Mouse (Mus musculus) forebrain, embryonic 10.5 days (tissue): ENCODE data around the gene Usp36. TPM values are rescaled to one million over a fixed set of nuclear protein-coding genes. Genes with fewer than 3 reads are reported as not detected.
"Not testable (repeated sequence)": the region's sequence is repeated elsewhere in the genome, so short reads cannot be mapped to it uniquely, and the experiment has no call there.

ENCODE experiments used
- DNase-seq: peaks from one replicate; pipeline ENCODE4 v3.0.0-alpha.2; 2017; ENCODE audit warnings: low spot score; ENCODE audit errors: extremely low spot score
- H3K27ac ChIP-seq: fragments of 300-500 bp; sonication (generic); 2 replicates; pipeline ENCODE4 v1.5.1; 2016; ENCODE audit warnings: mild to moderate bottlenecking
- H3K27me3 ChIP-seq: fragments of 300-500 bp; sonication (generic); 2 replicates; pipeline ENCODE4 v1.6.1; 2016; ENCODE audit warnings: mild to moderate bottlenecking; ENCODE audit not compliant: poor library complexity, severe bottlenecking
- H3K36me3 ChIP-seq: fragments of 300-500 bp; sonication (generic); replicated peaks from 2 replicates; pipeline ENCODE4 v1.6.1; 2016; ENCODE audit warnings: mild to moderate bottlenecking, moderate library complexity
- H3K4me1 ChIP-seq: fragments of 300-500 bp; sonication (generic); 2 replicates; pipeline ENCODE4 v1.6.1; 2016
- H3K4me3 ChIP-seq: fragments of 300-500 bp; sonication (generic); 2 replicates; pipeline ENCODE4 v1.5.1; 2016; ENCODE audit warnings: mild to moderate bottlenecking, moderate library complexity
- H3K9me3 ChIP-seq: fragments of 300-500 bp; sonication (generic); 2 replicates; pipeline ENCODE4 v1.6.1; 2016; ENCODE audit warnings: mild to moderate bottlenecking, moderate library complexity
- WGBS: fragments of 180-500 bp; shearing (Covaris S2); methylation state at CpG from one replicate; pipeline ENCODE4 v1.1.7; 2016; 5-methylcytosine and 5-hydroxymethylcytosine counted together
- polyA plus RNA-seq: library from polyadenylated mRNA; unstranded; fragments of >200 nt; fragmentation: Nextera tagmentation; extraction: Ambion mirVana; gene quantifications from 2 replicates; pipeline ENCODE4 v1.2.1, GENCODE M21; 2016

The Usp36 gene
- polyA plus RNA-seq, 1 experiment from 2014 or later, result 22.9 TPM

GRCm38 (mm10) chr11:118322647-118323046, 32.6 kb upstream of the Usp36 start:
- H3K27ac ChIP-seq, result no peak overlapping the region
- peaks cover 32% of the 10 kb centered on the region for H3K36me3 ChIP-seq
- peaks cover 46% of the 10 kb centered on the region for H3K4me1 ChIP-seq
- H3K9me3 ChIP-seq, result no peaks in the 10 kb centered on the region
- no peaks in the 10 kb centered on the region for H3K27me3 ChIP-seq
- 77% methylated on average over 3 of the region's 3 CpGs for WGBS
- no peak for DNase-seq
- H3K4me3 ChIP-seq, result no peak overlapping the region

- 72% methylated on average over 4 of the region's 4 CpGs for WGBS
- Histone ChIP-seq H3K9me3 (no peaks in the 10 kb centered on the region), H3K36me3 (peaks cover 27% of the 10 kb centered on the region), H3K4me1 (peaks cover 39% of the 10 kb centered on the region), H3K4me3 (no peak overlapping the region), H3K27me3 (no peaks in the 10 kb centered on the region), H3K27ac (no peak overlapping the region; the same call in 1 of the 2 replicates)
- DNase-seq, result no peak
Measured at GRCm38 (mm10) chr11:118321971-118322370, 31.9 kb upstream of the Usp36 start.

- 88% methylated on average over 7 of the region's 7 CpGs for WGBS
Measured at GRCm38 (mm10) chr11:118321500-118321899, 31.5 kb upstream of the Usp36 start.

GRCm38 (mm10) chr11:118318678-118319077, 28.6 kb upstream of the Usp36 start:
- WGBS, result 62% methylated on average over 5 of the region's 5 CpGs
- H3K4me1 ChIP-seq, result peaks cover 14% of the 10 kb centered on the region; the same call in 1 of the 2 replicates
- H3K9me3 ChIP-seq, result no peaks in the 10 kb centered on the region
- H3K27ac ChIP-seq, result no peak overlapping the region
- H3K27me3 ChIP-seq, result no peaks in the 10 kb centered on the region
- DNase-seq, result no peak
- H3K36me3 ChIP-seq, result peaks cover 55% of the 10 kb centered on the region
- H3K4me3 ChIP-seq, result no peak overlapping the region

More at GRCm38 (mm10) chr11:118321500-118321899, 31.5 kb upstream of the Usp36 start:
- Histone ChIP-seq H3K36me3 (peaks cover 32% of the 10 kb centered on the region), H3K4me1 (peaks cover 34% of the 10 kb centered on the region), H3K27me3 (no peaks in the 10 kb centered on the region), H3K27ac (no peak overlapping the region; the same call in 1 of the 2 replicates), H3K9me3 (no peaks in the 10 kb centered on the region), H3K4me3 (no peak overlapping the region)
- DNase-seq, result no peak

GRCm38 (mm10) chr11:118317129-118317528, 27.1 kb upstream of the Usp36 start:
- Histone ChIP-seq H3K27me3 (no peaks in the 10 kb centered on the region), H3K27ac (no peak overlapping the region), H3K4me1 (peaks cover 9% of the 10 kb centered on the region; the same call in 1 of the 2 replicates), H3K9me3 (no peaks in the 10 kb centered on the region), H3K4me3 (no peak overlapping the region), H3K36me3 (peaks cover 70% of the 10 kb centered on the region)
- 33% methylated on average over 7 of the region's 7 CpGs for WGBS
- DNase-seq, result peak; percentile 29

- H3K4me1 ChIP-seq, result 0 out of 2 replicates have a peak, but pooled peaks cover 1% of the 10 kb centered on the region
- WGBS, result 89% methylated on average over 8 of the region's 8 CpGs
- no peaks in the 10 kb centered on the region for H3K9me3 ChIP-seq
- no peaks in the 10 kb centered on the region for H3K27me3 ChIP-seq
- H3K36me3 ChIP-seq, result peaks cover 78% of the 10 kb centered on the region
- H3K4me3 ChIP-seq, result no peak overlapping the region
- H3K27ac ChIP-seq, result no peak overlapping the region
- DNase-seq, result no peak
Measured at GRCm38 (mm10) chr11:118316231-118316806, 26.3 kb upstream of the Usp36 start.

- 85% methylated on average over 6 of the region's 6 CpGs for WGBS
- Histone ChIP-seq H3K36me3 (peaks cover 91% of the 10 kb centered on the region), H3K9me3 (peaks cover 16% of the 10 kb centered on the region; the same call in 1 of the 2 replicates)
Measured at GRCm38 (mm10) chr11:118312132-118312723, 22.2 kb upstream of the Usp36 start.

GRCm38 (mm10) chr11:118307962-118308361, 17.9 kb upstream of the Usp36 start:
- not testable (repeated sequence) for H3K27ac ChIP-seq, H3K4me1 ChIP-seq, H3K4me3 ChIP-seq, H3K27me3 ChIP-seq, DNase-seq
- Histone ChIP-seq H3K36me3 (peaks cover 84% of the 10 kb centered on the region), H3K9me3 (peaks cover 18% of the 10 kb centered on the region; the same call in 1 of the 2 replicates)
- 91% methylated on average over 2 of the region's 2 CpGs for WGBS

More at GRCm38 (mm10) chr11:118312132-118312723, 22.2 kb upstream of the Usp36 start:
- no peak for DNase-seq
- Histone ChIP-seq H3K27ac (no peak overlapping the region), H3K4me3 (no peak overlapping the region), H3K4me1 (no peaks in the 10 kb centered on the region), H3K27me3 (no peaks in the 10 kb centered on the region)

GRCm38 (mm10) chr11:118303959-118304358, 13.9 kb upstream of the Usp36 start:
- not testable (repeated sequence) for H3K4me1 ChIP-seq, H3K4me3 ChIP-seq, H3K27ac ChIP-seq, H3K27me3 ChIP-seq, DNase-seq
- Histone ChIP-seq H3K9me3 (peaks cover 16% of the 10 kb centered on the region; the same call in 1 of the 2 replicates), H3K36me3 (peaks cover 56% of the 10 kb centered on the region)
- 91% methylated on average over 4 of the region's 4 CpGs for WGBS

- Histone ChIP-seq H3K4me3 (no peak overlapping the region), H3K36me3 (peaks cover 21% of the 10 kb centered on the region), H3K27ac (no peak overlapping the region), H3K9me3 (no peaks in the 10 kb centered on the region), H3K4me1 (peaks cover 3% of the 10 kb centered on the region; the same call in 1 of the 2 replicates), H3K27me3 (no peaks in the 10 kb centered on the region)
- WGBS, result 73% methylated on average over 2 of the region's 2 CpGs
- DNase-seq, result no peak
Measured at GRCm38 (mm10) chr11:118298810-118299209, 8.8 kb upstream of the Usp36 start.

- Histone ChIP-seq H3K9me3 (no peaks in the 10 kb centered on the region), H3K36me3 (peaks cover 12% of the 10 kb centered on the region), H3K27ac (no peak overlapping the region), H3K4me3 (no peak overlapping the region), H3K4me1 (peaks cover 3% of the 10 kb centered on the region; the same call in 1 of the 2 replicates), H3K27me3 (no peaks in the 10 kb centered on the region)
- WGBS, result 80% methylated on average over 3 of the region's 3 CpGs
- DNase-seq, result no peak
Measured at GRCm38 (mm10) chr11:118297967-118298366, 7.9 kb upstream of the Usp36 start.

- no peaks in the 10 kb centered on the region for H3K27me3 ChIP-seq
- no peak for DNase-seq
- H3K4me3 ChIP-seq, result no peak overlapping the region
- peaks cover 15% of the 10 kb centered on the region for H3K4me1 ChIP-seq
- H3K27ac ChIP-seq, result no peak overlapping the region
- no peaks in the 10 kb centered on the region for H3K36me3 ChIP-seq
- no peaks in the 10 kb centered on the region for H3K9me3 ChIP-seq
- 81% methylated on average over 2 of the region's 2 CpGs for WGBS
Measured at GRCm38 (mm10) chr11:118295026-118295425, 5.0 kb upstream of the Usp36 start.

- H3K9me3 ChIP-seq, result no peaks in the 10 kb centered on the region
- DNase-seq, result no peak
- no peaks in the 10 kb centered on the region for H3K27me3 ChIP-seq
- no peak overlapping the region for H3K27ac ChIP-seq
- 71% methylated on average over 6 of the region's 6 CpGs for WGBS
- peaks cover under 1% of the 10 kb centered on the region for H3K36me3 ChIP-seq
- no peak overlapping the region for H3K4me3 ChIP-seq
- H3K4me1 ChIP-seq, result peaks cover 29% of the 10 kb centered on the region
Measured at GRCm38 (mm10) chr11:118292671-118293070, 2.6 kb upstream of the Usp36 start.
